Mouse (Mus musculus) left cerebral cortex, postnatal 10 days (tissue): ENCODE data around the gene Nup160. TPM values are rescaled to one million over a fixed set of nuclear protein-coding genes. Genes with fewer than 3 reads are reported as not detected.

Experiments
- DNase-seq, 2 experiments: peaks; one replicate each; pipeline ENCODE4 v3.0.0; 2021 to 2022; ENCODE audit warnings: low spot score in 2 of 2, mixed read lengths in 1 of 2; ENCODE audit errors: extremely low spot score in 1 of 2
- intact Hi-C: fragments of 180-260 bp; cut with DNase I; formaldehyde crosslinking; loops from one replicate; pipeline ENCODE4 v1.15.1; 2025
- total RNA-seq, 2 experiments: library from RNA; stranded (reverse); gene quantifications; 2 replicates each; pipeline ENCODE4 v1.2.3; 2021

Gene Nup160
- total RNA-seq = 10 to 100 TPM; 20.4 to 21.5 TPM

DNA sequence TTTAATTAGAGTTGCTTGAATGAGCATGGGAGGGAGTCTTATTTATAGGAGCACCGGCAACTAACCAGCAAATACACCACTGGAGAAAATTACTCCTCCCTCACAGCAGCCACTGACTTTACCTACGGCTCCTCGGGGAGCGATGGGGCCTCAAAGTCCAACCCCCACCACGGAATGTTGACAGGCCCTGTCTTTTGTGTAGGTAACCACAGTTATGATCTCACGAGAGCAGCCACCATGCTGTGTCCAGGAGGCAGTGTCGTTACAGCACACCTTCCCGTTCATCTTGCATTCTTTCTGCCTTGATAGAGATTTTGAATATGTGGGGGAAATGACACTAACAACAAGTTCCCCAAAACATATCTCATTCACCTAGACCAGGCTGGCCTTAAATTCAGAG, at the start of gene Nup160:
Nup160 (plus strand) TSS at position 209 of the 400 bp plus-strand sequence.
- DNase-seq = no peak
- intact Hi-C loops = loop anchor here (5.0 kb wide), 2 partner anchors 100 to 205 kb away; no protein-coding TSS in a partner anchor

GRCm38 (mm10) chr2:90628261-90628660, 48.8 kb upstream of the Nup160 start:
- DNase-seq = no peak
- intact Hi-C loops = no loop called here

DNA sequence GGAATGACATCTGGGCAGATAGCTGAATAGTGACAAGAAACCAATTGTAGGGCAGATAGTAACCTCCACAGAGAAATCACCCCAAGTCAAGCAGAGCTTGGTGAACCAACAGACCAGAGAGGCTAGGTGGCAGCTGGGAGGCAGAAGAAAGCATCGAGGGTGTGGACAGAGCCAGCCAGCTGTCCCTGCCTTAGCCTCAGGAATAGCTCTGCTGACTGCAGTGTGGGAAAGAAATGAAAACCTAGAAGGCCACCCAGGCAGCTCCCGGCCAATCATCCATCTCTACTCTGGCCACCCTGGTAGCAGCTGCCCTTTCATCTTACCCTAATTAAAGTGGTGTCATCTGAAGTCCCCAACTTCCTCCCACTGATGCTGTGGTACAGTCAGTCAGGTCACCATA, 47.5 kb upstream of the Nup160 start:
- intact Hi-C loops = no loop called here
- no peak for DNase-seq

GRCm38 (mm10) chr2:90631938-90632733, 44.9 kb upstream of the Nup160 start:
- intact Hi-C loops = loop anchor here (5.0 kb wide), 2 partner anchors 35 to 50 kb away; partner anchors contain the start of gene Ptprj
- no peak for DNase-seq

- no peak for DNase-seq
- intact Hi-C loops = loop anchor here (5.0 kb wide), 2 partner anchors 33 to 52 kb away; partner anchors contain the start of gene Ptprj
Measured at GRCm38 (mm10) chr2:90634671-90635070, 42.3 kb upstream of the Nup160 start.

DNA sequence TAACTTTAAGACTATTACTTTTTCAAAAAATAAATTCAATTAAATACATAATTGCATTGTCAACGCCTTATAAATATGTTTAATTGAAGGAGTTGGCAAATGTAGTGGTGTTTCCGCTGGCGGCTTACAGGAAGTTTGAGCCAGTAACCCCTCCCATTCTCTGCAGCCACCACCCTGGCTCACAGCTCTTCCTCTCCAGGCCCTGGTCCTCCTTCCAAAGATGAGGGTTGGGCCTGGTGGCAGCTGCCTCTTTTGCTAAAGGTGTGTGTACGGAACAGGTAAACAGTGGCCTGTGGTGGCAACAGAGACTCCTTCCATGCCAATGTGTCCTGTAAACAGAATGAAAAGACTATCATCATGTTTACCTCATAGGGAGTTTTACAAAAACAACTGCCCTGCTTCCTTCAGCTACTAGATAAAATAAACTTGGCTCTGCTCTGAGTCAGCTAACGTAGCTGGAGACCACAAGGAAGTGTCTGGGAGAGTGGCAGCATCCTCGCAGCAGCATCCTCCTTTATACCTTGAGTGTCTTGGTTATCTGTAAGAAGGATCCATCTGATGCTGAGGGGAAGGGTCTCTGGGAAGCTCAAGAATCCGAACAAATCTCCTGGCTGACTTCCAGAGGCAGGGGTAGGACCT, 41.8 kb upstream of the Nup160 start:
- intact Hi-C loops = no loop called here
- peak in 1 of 2 experiments; percentile 48 for DNase-seq

- no peak for DNase-seq
- intact Hi-C loops = no loop called here
Measured at GRCm38 (mm10) chr2:90636853-90637252, 40.2 kb upstream of the Nup160 start.

DNA sequence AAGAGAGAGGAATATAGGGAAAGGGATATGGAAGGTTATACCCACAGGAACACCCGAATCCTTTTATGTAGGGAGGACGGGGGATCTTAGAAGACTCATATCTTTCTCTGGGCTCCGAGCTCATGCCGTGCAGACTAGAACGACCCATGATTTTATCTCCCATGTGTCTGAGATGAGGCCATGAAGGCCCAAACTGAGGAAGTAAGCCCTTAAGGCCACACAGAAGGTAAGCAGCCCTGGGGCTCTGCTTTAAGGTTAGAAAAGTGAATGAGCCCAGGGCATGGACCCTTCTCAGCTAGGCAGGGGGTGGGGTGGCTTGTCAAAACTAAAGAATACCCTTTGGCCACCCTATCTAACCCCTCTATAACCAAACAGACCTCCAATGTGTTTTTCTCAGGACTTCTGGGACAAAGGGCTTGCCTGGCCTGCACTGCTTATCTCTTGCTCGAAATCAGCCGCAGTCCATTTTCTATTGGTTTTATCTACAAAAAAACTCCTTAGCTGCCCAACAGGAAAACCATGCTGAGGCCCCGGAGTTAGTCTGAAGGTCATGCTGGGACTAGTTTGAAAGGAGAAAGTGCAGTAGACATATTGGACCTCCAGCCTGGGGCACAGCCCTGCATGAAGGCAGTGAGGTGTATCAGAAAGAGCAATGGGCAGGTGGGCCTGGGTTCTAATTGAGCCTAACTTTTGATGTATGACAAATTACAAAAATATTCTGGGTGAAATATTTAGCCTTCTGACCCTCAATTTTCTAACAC, 37.8 kb upstream of the Nup160 start:
- intact Hi-C loops = no loop called here
- no peak for DNase-seq

DNA sequence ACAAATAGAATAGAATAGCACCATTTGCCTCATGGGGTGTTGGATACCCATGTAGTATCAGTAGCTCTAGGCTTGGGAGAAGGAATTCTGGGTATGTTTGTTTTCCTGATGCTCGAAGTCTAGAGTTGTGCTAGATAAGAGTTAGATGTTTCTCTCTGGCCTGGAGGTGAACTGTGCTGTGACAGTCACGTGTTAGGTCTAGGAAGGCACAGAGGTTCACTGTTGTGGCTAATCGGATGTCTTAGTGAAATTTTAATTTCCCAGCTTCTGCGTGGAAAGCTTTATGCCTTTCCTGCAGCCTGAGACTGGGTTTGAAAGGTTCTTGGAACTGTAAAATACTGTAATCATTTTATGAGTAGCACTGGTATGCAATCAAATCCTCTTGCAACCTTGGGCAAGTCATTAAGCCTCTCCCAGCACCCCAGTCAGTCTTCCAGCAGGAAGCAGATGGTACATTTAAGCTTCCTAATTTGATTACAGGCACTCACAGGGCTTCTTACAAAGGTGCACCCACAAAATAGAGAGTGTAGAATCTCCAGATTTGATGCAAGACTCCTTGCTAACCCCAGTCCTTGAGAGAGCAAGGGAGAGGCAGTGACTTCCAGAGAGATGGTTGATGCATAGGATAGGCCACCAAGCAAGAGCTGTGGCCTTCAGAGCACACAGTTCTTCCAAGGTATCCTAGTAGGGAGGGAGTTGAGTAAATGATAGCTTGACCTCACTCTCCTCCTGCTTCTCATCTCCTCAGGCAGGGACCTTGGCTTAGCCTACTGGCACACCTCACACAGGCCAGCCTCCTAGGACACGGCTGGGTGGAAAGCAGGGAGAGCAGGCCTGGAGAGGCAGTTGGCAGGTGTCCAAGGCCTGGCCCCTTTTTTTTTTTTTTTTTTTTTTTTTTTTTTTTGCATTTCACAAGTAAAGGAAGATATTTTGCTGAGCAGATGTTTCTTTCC, 37.0 kb upstream of the Nup160 start:
- intact Hi-C loops = no loop called here
- DNase-seq = peak in 1 of 2 experiments; percentile 38

GRCm38 (mm10) chr2:90641007-90641709, 35.9 kb upstream of the Nup160 start:
- DNase-seq = no peak
- intact Hi-C loops = no loop called here

DNA sequence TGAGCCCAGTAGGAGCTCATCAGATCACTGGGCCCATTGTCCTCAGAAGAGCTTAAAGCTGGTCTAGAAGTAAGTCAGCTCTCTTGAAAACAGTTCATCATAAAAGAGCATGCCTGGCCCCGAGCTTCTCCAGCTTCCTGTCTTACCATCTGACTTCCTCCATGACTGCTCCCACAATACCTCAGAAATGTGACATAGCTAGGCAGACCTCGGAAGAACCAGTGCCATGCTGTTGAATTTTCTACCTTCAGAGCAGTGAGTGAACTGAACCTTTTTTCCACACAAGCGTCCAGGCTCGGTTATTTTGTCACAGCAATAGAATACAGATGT, 35.3 kb upstream of the Nup160 start:
- DNase-seq = no peak
- intact Hi-C loops = no loop called here

- intact Hi-C loops = no loop called here
- DNase-seq = no peak
Measured at GRCm38 (mm10) chr2:90647084-90647483, 29.9 kb upstream of the Nup160 start.

GRCm38 (mm10) chr2:90649405-90649804, 27.6 kb upstream of the Nup160 start:
- intact Hi-C loops = no loop called here
- DNase-seq = no peak

- intact Hi-C loops = no loop called here
Measured at GRCm38 (mm10) chr2:90649965-90650364, 27.1 kb upstream of the Nup160 start.

DNA sequence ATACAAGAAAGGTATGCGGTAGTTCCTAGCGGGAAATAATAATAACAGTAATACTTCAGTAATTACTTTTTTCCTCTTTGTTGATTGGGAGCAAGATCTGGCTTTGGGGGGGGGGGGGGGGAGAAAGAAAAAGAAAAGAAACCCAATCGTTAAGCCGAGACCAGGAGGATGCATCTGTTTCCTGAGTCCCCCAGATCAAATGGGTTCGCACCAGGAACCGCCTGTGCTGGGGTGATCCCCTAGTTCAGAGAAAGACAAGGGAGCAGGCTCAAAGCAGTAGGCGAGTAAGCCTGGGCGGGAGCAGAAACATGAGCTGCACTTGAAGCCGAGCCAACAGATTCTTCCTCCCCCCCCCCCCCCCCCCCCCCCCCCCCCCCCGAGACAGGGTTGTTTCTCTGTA, 24.9 kb upstream of the Nup160 start:
- intact Hi-C loops = no loop called here

More at GRCm38 (mm10) chr2:90649965-90650364, 27.1 kb upstream of the Nup160 start:
- no peak for DNase-seq

GRCm38 (mm10) chr2:90652993-90653392, 24.0 kb upstream of the Nup160 start:
- intact Hi-C loops = no loop called here
- DNase-seq = no peak

More for the DNA sequence above, 24.9 kb upstream of the Nup160 start:
- peak in 1 of 2 experiments; percentile 75 for DNase-seq

DNA sequence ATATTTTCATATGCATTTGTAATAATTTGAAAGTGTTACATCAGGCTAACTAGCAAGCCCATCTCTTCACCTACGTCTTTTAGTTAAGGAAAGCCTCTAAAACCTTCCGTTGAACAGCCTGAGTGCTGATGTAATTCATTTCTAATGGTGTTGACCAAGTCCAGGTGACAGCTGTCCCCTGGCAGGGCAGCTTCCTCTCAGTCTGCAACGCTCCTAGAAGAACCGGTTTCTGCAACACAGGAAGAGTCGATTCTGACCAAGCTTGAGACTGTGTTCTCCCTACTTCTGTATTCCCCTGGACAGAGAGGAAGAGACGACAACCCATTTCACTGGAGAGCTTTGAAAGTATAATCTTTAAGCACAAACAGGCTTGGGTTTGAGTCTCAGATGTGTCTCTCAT, 21.6 kb upstream of the Nup160 start:
- no peak for DNase-seq
- intact Hi-C loops = no loop called here

GRCm38 (mm10) chr2:90658613-90659012, 18.4 kb upstream of the Nup160 start:
- no peak for DNase-seq
- intact Hi-C loops = no loop called here
